Mouse (Mus musculus) T-helper 1 cell (primary cell): ENCODE data around the gene Eif4e1b.

ENCODE experiments used
- in situ Hi-C: fragments of 300-600 bp; cut with MboI, MseI; formaldehyde crosslinking; loops from one replicate; pipeline ENCODE4 v1.15.1; 2025; ENCODE audit warnings: high pct_unique_total_duplicates

Eif4e1b gene

GRCm38 (mm10) chr13:54783698-54784097 lies at the start of gene Eif4e1b:
Eif4e1b (plus strand) TSS chr13:54783998.
- in situ Hi-C loops: no loop called here

DNA sequence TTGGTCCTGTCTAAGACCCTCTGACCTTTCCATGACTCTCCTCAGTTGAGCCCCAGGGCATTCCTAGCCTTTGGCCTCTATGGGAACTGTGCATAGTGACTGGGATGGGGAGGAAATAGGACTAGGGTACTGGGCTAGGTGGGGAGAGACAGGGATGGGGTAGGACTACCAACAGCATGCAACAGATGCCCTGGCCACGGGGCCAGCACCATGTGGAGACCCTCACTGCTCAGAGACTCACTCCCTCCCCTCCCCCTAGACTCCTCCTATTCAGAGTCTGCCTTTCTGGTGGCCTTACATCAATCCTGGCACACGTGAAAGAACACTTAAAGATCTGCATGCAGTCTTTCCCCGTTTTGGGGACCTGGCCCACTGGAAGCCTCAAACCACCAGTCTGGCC lies 46.9 kb upstream of the Eif4e1b start:
- in situ Hi-C loops: no loop called here

DNA sequence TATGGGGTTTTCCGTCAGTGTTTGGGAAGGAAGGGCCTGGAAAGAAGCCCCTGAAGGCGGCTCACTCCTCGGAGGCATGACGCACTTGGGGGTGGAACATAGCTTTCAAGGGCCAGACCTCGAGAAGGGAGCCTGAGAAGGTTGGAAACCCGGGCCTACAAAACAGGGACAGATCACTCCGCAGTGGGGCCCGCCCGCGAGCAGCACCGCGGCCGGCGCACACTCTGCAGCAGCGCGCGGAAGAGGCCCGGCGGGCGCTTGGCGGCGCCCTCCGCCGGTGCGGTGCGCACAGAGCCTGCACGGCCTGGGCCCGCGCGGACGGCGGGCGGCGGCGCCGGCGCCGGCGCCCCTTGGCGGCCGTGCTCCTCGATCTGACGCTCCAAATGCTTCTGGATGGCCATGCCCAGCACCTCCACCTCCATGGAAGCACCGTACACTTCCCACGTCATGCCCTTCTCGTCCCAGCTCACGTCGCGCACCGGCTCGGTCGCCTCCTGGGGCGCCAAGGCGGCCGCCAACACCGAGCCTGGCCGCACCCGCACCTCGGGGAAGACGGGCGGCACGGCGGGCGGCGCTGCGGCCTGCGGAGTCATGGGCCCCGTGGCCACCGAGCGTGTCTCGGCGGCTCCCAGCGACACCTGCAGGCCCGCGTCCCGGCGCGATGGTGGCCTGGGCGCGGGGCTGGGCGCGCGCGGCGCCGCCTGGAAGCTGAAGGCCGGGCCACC lies 46.1 kb upstream of the Eif4e1b start:
- in situ Hi-C loops: no loop called here

DNA sequence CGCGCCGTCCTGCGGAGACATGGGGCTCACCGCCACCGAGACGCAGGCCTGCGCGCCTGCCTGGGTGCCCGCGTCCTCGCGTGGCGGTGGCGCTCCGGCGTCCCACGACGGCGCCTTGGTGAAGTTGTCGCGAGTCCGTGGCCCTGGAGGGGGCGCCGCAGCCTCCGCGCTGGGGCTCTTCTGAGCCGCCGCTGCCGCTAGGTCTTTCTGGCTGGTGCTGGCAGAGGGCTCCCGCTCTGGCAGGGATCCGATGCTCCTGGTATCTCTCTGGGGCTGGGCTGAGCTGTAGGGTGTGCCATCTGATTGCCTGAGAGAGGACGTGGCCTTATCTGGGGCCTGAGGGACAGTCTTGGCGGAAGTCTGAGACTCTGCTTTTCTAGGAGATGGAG lies 45.6 kb upstream of the Eif4e1b start:
- in situ Hi-C loops: no loop called here

GRCm38 (mm10) chr13:54746110-54746509 lies 37.7 kb upstream of the Eif4e1b start:
- in situ Hi-C loops: no loop called here

DNA sequence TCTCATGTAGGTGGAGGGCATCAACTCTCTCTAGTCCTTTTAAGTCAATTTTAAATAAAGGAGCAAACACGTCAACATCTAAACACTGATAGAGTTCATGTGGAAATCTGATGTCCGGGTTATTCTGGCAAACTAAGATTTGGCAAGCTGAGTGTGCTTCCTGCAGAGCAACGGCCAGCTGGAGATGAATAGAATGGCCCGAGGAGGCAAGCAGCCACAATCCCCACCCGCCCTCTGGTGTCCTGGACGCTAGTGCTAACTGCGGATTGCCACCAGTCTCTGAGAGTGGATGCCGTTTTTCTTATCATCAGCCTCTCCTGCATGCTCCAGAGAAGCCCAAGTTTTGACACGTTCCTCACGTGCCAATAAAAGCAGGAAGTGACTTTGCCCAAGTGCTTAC lies 36.9 kb upstream of the Eif4e1b start:
- in situ Hi-C loops: no loop called here

DNA sequence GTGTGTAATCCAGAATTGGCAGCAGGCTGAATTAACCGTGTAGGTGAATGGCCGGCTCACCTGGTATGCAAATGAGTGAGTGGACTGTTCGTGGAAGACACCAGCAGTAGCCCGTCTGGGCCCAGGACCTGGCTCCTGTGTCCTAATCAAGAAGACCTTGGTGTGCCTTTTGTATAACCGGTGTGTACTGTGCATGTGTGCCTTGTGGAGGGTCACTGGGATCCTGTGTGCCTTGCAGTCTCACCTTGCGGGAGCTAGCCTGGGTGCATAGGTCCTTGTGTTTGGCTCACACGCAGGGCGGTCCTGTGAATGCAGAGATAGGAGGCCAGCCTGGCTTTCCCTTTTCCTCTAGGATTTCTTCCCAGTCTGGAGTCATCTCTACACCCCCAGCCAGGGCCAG lies 35.6 kb upstream of the Eif4e1b start:
- in situ Hi-C loops: no loop called here

DNA sequence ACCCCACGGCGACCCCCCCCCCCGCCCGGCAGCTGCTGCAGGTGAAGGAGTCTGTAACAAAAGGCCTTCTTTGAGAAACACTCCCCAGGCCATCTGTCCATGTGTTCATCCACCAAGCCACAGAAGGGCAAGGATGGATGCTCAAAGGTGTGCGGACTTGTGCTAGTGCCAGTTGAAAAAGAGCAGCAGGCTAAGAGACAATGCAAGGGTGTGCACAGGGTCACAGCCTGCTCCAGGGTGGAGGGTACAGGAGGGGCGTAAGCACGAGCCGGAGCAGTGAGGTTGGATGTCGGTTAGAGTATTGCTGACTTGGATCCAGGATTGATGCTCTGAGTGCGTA lies 35.1 kb upstream of the Eif4e1b start:
- in situ Hi-C loops: no loop called here

DNA sequence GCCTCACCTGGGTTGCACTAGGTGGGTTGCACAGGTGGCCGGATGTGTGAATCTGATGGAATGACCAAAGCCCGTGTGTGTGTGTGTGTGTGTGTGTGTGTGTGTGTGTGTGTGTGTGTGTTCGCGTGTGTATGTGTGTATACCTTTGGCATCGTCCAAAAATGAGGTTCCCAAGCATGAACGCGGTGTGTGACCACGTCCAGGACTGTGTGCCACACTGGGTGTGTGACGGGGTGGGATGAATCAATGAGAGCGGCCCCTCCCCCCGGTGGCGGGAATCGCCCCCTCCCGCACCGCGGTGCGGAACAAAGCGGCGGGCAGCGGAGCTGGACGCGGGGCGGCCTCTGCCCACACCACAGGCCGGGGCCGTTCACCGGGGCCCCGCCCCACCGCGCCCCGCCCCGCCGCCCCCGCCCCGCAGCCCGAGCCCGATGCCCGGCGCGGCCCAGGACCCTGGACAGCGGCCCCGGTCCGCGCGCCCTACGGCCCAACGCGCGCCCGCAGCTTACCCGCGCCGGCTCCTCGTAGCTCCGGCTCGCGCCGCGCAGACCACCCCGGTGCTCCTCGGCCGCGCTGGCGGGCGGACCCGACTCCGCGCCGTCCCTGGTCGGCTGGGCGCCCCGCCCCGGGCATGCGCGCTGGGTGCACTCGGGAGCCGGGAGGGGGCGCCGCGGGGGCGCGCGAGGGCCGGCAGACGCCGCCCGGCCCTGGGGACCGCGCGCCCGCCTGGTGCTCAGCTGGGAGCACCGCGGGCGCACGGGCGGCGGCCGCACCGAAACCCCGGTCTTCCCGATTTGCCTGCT lies 34.5 kb upstream of the Eif4e1b start:
- in situ Hi-C loops: no loop called here

DNA sequence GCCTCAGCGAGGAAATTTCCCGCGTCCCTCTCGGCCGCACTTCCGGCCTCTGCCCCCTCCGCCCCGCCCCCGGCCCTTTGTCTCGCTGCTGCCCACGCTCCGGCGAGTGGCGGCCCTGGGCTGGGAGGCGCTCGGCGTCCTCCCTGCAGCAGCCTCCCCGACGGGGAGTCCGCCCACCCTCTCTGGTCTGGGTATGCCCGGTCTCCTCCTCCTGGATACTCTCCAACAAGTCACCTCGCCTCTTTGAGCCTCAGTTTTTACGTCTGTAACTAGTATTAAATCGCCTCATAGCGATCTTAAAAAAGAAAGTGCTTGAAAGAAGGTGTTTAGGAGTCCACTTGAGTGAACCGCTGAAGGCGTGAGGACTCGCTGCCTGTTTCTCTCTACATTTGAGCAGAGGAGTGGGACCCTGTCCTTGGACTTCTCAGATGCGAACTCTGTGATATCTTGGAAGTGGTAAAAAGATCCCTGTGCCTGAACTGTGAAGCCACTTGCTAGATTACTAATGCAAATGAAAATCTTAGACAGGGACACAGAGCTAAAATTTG lies 33.9 kb upstream of the Eif4e1b start, which contains the start of gene Gprin1:
Gprin1 (minus strand) TSS at position 11 of the 548 bp plus-strand sequence.
- in situ Hi-C loops: no loop called here

- in situ Hi-C loops: no loop called here
These were observed 33.1 kb upstream of the Eif4e1b start for GRCm38 (mm10) chr13:54750699-54751098.

DNA sequence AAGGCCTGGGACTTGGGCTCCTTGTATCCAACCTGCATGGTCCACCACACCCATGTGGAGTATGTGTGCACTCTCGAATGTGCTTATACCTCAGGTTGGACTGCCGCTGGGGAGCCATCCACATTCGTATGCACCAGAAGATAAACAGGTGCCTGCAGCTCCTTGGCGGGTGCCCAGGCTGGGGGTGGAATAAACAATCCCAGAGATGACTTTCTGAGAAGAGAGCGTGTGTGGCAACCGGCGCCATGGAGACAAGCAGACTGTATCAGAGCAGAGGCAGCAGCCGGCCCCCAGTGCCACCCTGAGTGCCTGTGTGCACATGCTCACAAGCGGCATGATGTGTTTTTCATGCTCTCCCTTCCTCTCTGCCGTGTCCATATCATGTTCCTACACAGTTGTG lies 31.1 kb upstream of the Eif4e1b start:
- in situ Hi-C loops: no loop called here

DNA sequence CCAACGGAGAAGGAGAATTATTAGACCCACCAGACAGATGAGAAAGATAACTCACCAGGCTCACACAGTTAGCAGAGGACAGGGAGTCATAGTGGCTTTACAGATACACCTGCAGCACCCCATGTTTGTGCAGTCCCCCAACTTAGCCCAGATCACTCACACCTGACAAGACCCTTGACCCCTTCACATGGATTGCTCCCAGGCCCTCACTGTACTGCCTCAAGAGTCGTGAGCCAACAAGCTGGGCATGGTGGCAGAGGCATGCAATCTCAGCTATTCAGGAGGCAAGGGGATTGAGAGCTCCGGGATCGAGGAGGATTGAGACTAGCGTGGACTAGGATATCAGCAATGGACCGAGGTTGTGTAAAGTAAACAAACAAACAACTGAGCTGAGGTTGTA lies 30.1 kb upstream of the Eif4e1b start:
- in situ Hi-C loops: no loop called here

DNA sequence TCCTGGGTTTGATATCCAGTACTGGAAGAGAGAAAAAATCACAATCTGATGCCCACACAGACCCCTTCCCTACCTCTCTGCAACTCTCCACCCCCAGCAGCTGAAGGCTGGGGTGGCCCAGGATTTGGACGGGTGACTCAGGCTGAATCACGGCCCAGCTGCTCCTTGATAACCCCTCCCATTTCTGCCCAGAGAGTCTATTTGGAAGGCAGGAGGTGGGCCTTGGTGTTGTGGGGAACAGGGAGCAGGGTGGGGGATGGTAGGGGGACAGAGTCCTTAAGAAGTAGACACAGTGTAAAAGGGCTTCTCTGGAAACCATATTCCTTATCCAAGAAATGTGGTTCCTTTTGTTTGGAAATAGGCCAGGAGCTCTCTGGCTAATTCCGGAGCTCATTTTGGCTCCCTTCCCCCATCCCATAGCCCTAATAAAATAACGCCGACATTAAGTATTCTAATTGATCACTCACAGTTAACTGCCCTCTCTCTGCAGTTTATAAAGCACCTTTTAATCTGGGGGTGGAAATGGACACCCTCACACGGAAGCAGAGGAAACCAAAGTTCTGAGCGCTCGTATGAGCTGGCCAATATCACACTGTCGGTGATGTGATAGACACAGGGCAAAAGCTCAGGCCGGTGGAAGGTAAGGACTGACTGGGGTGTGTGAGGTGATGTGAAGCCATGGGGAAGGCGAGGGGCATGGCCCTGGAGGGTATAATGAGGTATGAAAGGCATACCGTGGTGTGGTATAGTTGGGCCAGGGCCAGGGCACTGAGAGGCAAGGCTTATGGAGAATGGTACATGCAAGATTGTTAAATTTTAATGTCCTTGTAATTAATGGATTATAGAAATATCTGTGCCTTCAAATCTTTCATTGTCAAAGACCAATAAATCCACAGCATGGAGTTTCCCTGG lies 29.4 kb upstream of the Eif4e1b start:
- in situ Hi-C loops: no loop called here

GRCm38 (mm10) chr13:54755201-54755830 lies 28.5 kb upstream of the Eif4e1b start:
- in situ Hi-C loops: no loop called here

DNA sequence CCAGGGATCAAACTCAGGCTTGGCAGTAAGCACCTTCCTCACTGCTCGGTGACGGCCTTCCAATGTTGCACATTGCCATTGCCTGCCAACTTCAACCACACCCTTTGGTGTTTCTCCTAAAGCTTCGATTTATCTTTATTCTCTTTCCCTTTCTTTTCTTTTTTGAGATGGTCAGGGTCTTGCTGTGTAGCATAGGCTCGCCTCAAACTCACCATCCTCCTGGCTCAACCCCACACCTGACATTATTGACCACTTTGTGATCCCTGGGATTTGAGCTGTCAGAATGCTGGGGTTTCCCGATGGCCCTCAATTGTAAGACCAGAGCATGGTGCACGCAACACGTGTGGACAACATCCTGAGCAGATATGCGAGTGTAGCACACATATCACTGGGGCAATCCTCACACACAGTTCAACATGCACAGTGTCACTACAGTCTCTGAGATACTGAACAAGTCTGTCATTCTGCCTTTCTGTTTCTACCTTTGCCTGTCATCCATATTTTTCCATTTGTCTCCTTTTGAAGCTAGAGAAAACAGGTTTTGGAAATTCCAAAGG lies 27.6 kb upstream of the Eif4e1b start:
- in situ Hi-C loops: no loop called here

- in situ Hi-C loops: no loop called here
These were observed 26.5 kb upstream of the Eif4e1b start for GRCm38 (mm10) chr13:54757093-54757830.

GRCm38 (mm10) chr13:54758045-54758755 lies 25.6 kb upstream of the Eif4e1b start:
- in situ Hi-C loops: no loop called here

DNA sequence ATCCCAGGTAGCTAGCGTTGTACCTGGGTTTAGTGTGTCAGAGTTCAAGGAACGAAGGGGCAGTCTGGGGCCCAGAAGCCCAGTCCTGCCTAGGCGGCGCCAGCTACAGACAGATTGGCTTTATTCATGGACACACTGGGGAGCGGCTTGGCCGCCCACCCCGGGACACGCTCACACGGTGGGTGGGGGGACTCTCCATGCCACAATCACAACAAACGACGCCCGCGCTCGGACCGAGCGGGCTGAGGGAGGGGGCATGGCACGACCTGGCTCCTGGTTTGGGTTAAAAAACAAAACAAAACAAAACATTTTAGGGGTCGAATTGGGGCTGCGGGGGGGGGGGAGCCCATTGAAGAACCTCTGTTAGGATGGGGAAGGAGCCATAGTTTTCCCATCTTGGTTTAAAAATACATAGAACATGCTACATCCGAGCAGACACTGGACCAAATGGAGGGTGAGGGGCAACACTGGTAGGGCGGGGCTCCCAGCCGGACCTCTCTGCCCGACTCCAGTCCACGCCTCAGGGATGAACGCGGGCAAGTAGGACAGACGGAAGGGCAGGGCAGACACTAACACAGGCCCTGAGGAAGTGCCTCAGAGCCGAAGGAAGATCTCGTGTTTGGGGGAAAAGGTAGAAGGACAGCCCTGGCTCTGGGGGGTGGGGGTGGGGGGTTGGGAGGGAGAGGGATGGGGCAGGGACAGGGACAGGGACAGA lies 24.9 kb upstream of the Eif4e1b start:
- in situ Hi-C loops: no loop called here
